Mouse (Mus musculus) CH12.LX (cell line): ENCODE results near the gene Gss.

Source experiments
- BHLHE40 ChIP-seq: IDR thresholded peaks from 2 replicates; pipeline ENCODE4 v1.6.1; 2011; ENCODE audit warnings: mild to moderate bottlenecking, low read depth, low read length, improper control_type of control experiment
- CHD1 ChIP-seq: IDR thresholded peaks from 2 replicates; pipeline ENCODE4 v1.6.1; 2012; ENCODE audit warnings: low read depth, low read length, improper control_type of control experiment, inconsistent platforms
- CTCF ChIP-seq, 2 experiments: IDR thresholded peaks in 1 of 2; conservative IDR thresholded peaks in 1 of 2; 2 replicates each; pipeline ENCODE4 v1.5.1; 2011 to 2012; ENCODE audit warnings: low read depth in 2 of 2, low read length in 2 of 2, improper control_type of control experiment in 1 of 2, inconsistent platforms in 1 of 2, mild to moderate bottlenecking in 1 of 2, moderate library complexity in 1 of 2
- ELF1 ChIP-seq: IDR thresholded peaks from 2 replicates; pipeline ENCODE4 v1.6.1; 2014; ENCODE audit warnings: low read depth, mild to moderate bottlenecking, inconsistent platforms, low read length, improper control_type of control experiment
- ETS1 ChIP-seq: conservative IDR thresholded peaks from 2 replicates; pipeline ENCODE4 v1.6.1; 2012; ENCODE audit warnings: low read depth, mild to moderate bottlenecking, inconsistent platforms, low read length, improper control_type of control experiment, moderate library complexity
- HCFC1 ChIP-seq: IDR thresholded peaks from 2 replicates; pipeline ENCODE4 v1.6.1; 2012; ENCODE audit warnings: low read depth, mild to moderate bottlenecking, inconsistent platforms, low read length, improper control_type of control experiment
- JUND ChIP-seq: conservative IDR thresholded peaks from 2 replicates; pipeline ENCODE4 v1.6.1; 2011; ENCODE audit warnings: low read depth, low read length, improper control_type of control experiment
- MYC ChIP-seq: IDR thresholded peaks from 2 replicates; pipeline ENCODE4 v1.6.1; 2011; ENCODE audit warnings: low read depth, mild to moderate bottlenecking, improper control_type of control experiment, low read length
- NELFE ChIP-seq: IDR thresholded peaks from 2 replicates; pipeline ENCODE4 v1.6.1; 2011; ENCODE audit warnings: low read depth, low read length, improper control_type of control experiment
- RCOR1 ChIP-seq: conservative IDR thresholded peaks from 2 replicates; pipeline ENCODE4 v1.6.1; 2012; ENCODE audit warnings: low read depth, mild to moderate bottlenecking, inconsistent platforms, low read length, improper control_type of control experiment
- USF1 ChIP-seq: IDR thresholded peaks from 2 replicates; pipeline ENCODE4 v1.6.1; 2014; ENCODE audit warnings: low read depth, mild to moderate bottlenecking, inconsistent platforms, low read length, improper control_type of control experiment
- ZKSCAN1 ChIP-seq: IDR thresholded peaks from 2 replicates; pipeline ENCODE4 v1.6.1; 2012; ENCODE audit warnings: low read depth, inconsistent platforms, low read length, improper control_type of control experiment, borderline replicate concordance

GRCm38 (mm10) chr2:155632138-155632936 lies 39.7 kb upstream of the Gss start:
- TF ChIP-seq ELF1: no peak
- TF ChIP-seq BHLHE40: no peak
- TF ChIP-seq JUND: no peak
- TF ChIP-seq HCFC1: no peak
- no peak for TF ChIP-seq CTCF (conservative IDR thresholded peaks at IDR 0.05 in 1 of 2, IDR thresholded peaks at IDR 0.05 in 1 of 2; ENCODE audit: low read depth in 2 of 2, low read length in 2 of 2)
- TF ChIP-seq RCOR1: no peak
- no peak for TF ChIP-seq ETS1
- TF ChIP-seq ZKSCAN1: no peak
- TF ChIP-seq NELFE: no peak
- no peak for TF ChIP-seq USF1
- no peak for TF ChIP-seq CHD1
- no peak for TF ChIP-seq MYC
